Mouse (Mus musculus) cerebellum, adult 9-11 months (tissue): ENCODE data around the gene Rcor1.
"Not testable (repeated sequence)": the region's sequence is repeated elsewhere in the genome, so short reads cannot be mapped to it uniquely, and the experiment has no call there.

Experiments
- DNase-seq: peaks from one replicate; pipeline ENCODE4 v3.0.0; 2022

Gene Rcor1

GRCm38 (mm10) chr12:111021577-111021976 is 17.6 kb upstream of the Rcor1 start:
- DNase-seq, result no peak

- no peak for DNase-seq
These were observed 10.7 kb upstream of the Rcor1 start for GRCm38 (mm10) chr12:111028176-111029167.

GRCm38 (mm10) chr12:111029291-111029890 is 9.8 kb upstream of the Rcor1 start:
- DNase-seq, result no peak

GRCm38 (mm10) chr12:111032839-111033238 is 6.3 kb upstream of the Rcor1 start:
- DNase-seq, result no peak

- peak; percentile 21 for DNase-seq
These were observed 3.8 kb upstream of the Rcor1 start for GRCm38 (mm10) chr12:111035182-111035824.

GRCm38 (mm10) chr12:111036198-111036775 is 2.9 kb upstream of the Rcor1 start:
- no peak for DNase-seq

- DNase-seq, result peak; percentile 47
These were observed 1.6 kb upstream of the Rcor1 start for GRCm38 (mm10) chr12:111037241-111038180.

GRCm38 (mm10) chr12:111038231-111038975 is 748 bp upstream of the Rcor1 start:
- DNase-seq, result no peak

- peak; percentile 60 for DNase-seq
These were observed 800 bp downstream of the Rcor1 start for GRCm38 (mm10) chr12:111039771-111040530.

- DNase-seq, result no peak
These were observed 1.3 kb downstream of the Rcor1 start for GRCm38 (mm10) chr12:111040531-111040860.

- DNase-seq, result peak; percentile 44
These were observed 2.0 kb downstream of the Rcor1 start for GRCm38 (mm10) chr12:111041196-111041595.

GRCm38 (mm10) chr12:111042365-111042764 is 3.2 kb downstream of the Rcor1 start:
- DNase-seq, result no peak

GRCm38 (mm10) chr12:111044880-111045279 is 5.7 kb downstream of the Rcor1 start:
- no peak for DNase-seq

- no peak for DNase-seq
These were observed 7.7 kb downstream of the Rcor1 start for GRCm38 (mm10) chr12:111046866-111047265.

GRCm38 (mm10) chr12:111048201-111048600 is 9.1 kb downstream of the Rcor1 start:
- DNase-seq, result no peak

- no peak for DNase-seq
These were observed 11.1 kb downstream of the Rcor1 start for GRCm38 (mm10) chr12:111050256-111050655.

- no peak for DNase-seq
These were observed 24.2 kb downstream of the Rcor1 start for GRCm38 (mm10) chr12:111063361-111063760.

GRCm38 (mm10) chr12:111064220-111064619 is 25.1 kb downstream of the Rcor1 start:
- no peak for DNase-seq

GRCm38 (mm10) chr12:111065330-111065729 is 26.2 kb downstream of the Rcor1 start:
- DNase-seq, result no peak

GRCm38 (mm10) chr12:111067816-111068215 is 28.7 kb downstream of the Rcor1 start:
- no peak for DNase-seq

- not testable (repeated sequence) for DNase-seq
These were observed 30.1 kb downstream of the Rcor1 start for GRCm38 (mm10) chr12:111069299-111069698.
